Mouse (Mus musculus): ENCODE data around the gene Cracr2a. TPM values are rescaled to one million over a fixed set of nuclear protein-coding genes. Genes with fewer than 3 reads are reported as not detected.

Cracr2a gene
- polyA plus RNA-seq, 2 experiments from 2014 or later = 13.6 to 19.4 TPM

GRCm38 (mm10) chr6:127627453-127627852 is 66.3 kb downstream of the Cracr2a start:
- ATAC-seq = no peak

DNA sequence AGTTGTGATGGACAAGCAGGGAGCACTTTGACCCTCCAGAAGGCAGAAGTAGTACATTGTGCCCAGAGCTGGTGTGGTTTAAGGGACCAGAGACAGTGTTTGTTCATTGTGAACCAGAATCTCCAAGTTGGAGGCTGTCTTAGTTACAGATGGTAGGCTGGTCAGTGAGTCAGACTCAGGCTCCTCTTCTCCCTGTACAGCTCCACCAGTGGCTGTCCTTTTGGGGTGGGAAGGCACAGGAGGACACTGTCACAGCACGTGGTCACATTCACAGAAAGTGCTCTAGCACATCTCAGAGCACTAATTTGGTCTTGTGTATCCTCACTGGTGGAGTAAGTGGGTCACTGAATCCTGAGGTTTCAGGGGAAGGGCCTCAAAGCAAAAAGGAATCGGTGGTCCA is 68.1 kb downstream of the Cracr2a start:
- no peak for ATAC-seq

- peak; percentile 57 for ATAC-seq
These were observed 73.7 kb downstream of the Cracr2a start for GRCm38 (mm10) chr6:127634858-127635257.

GRCm38 (mm10) chr6:127635462-127636189 is 74.5 kb downstream of the Cracr2a start:
- no peak for ATAC-seq

- no peak for ATAC-seq
These were observed 80.1 kb downstream of the Cracr2a start for GRCm38 (mm10) chr6:127641077-127641801.

- no peak for ATAC-seq
These were observed 94.8 kb downstream of the Cracr2a start for GRCm38 (mm10) chr6:127655988-127656387.

GRCm38 (mm10) chr6:127657152-127657551 is 96.0 kb downstream of the Cracr2a start:
- ATAC-seq = no peak

DNA sequence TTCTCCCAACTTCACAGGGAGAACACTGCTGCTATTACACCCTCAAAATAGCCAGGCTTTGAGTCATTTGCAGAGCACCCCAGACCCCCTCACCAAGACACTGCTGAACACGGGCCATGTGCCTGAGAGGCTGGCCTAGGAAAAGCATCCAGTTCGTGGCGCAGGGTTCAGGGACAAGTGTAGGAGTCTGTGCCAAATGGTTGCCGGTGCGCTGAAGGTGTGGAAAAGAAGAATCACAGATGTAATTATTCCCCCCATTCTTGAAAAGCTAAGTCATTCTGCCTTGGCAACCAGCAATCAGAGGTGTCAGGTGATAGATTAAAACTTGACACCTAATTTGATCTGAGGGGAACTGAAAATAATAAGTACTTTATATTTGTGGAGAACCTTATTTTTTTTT is 98.3 kb downstream of the Cracr2a start:
- no peak for ATAC-seq

GRCm38 (mm10) chr6:127659966-127660365 is 98.8 kb downstream of the Cracr2a start:
- ATAC-seq = no peak

DNA sequence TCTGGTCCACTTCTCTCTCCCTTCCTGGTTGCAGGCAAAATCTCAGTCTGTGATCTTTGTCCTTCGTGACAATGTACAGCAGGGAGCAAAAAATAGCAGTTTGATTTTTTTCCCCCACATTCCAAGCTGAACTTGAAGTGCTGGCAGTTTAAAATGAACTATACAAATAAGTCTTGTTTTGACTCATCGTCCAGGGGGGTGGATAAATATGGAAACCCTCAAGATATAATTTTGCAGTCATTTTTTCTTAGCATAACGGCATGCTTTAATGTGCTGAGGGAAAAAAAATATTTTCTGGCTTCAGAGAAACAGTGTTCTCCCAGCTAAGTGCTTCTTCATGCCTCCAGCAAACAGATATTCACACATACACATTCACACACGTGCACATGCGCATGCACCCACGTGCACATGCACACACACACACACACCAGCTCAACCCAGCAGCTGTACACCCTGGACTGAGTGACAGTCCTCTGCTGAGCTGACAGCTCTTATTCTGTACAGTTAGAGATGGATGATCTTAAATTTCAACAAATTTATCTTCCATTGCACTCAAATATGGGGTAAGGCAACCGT is 100.7 kb downstream of the Cracr2a start:
- ATAC-seq = no peak

DNA sequence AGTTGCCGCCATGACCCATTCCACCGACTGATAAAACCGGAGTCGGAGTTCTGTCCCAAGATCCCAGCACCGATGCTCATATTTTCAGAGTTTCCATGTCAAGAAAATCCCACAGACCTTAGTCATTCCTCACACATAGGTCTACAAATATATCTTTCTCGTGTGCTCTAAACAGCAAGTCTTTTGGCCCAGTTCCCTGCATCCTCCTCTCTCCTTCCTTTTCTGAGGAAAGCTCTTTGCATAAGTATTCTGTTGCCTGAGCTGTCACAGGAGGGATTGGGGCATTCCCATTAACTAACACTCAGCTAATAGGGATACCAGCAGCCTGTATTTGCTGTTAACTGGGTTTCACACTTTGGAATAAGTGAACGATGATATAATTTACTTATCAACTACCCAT is 102.1 kb downstream of the Cracr2a start:
- no peak for ATAC-seq

GRCm38 (mm10) chr6:127669313-127669712 is 108.2 kb downstream of the Cracr2a start:
- ATAC-seq = no peak

DNA sequence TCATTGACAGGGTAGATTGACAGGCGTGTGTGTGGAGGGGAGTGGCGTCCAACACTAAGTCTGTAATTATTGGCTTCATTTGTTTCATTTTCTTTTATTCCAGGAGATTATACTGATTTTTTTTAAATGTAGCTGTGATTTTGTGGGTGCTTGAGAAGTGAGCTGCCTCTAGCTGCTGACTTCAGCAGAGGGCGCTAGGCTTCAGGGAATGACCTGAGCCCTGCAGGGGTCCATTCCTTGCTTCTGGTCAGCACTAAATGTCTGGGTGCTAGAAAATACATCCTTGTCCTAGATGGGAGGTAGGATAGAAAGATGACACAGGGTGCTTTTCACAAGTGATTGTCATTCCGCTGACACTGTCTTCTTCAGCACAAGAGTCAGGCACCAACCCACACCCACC is 108.9 kb downstream of the Cracr2a start:
- no peak for ATAC-seq

GRCm38 (mm10) chr6:127672071-127672470 is 110.9 kb downstream of the Cracr2a start:
- no peak for ATAC-seq

DNA sequence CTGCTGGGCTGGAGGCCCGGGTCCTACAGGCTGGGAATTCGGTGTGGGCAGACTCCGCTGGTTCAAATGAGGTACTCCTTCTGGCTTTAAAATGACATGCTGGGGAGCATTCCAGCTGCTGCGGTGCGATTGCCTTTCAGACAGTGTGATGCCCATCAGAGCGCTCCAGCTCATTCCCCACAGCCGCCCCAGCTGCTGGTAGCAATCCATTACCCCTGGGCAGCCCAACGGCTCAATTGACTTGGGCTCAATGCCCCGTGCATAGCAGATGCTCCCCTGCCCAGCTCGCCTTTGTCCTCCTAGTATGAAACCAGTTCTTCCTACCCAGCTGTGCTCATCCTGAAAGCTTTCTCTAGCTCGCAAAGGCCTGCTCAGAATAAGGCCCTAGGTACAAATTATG is 115.7 kb downstream of the Cracr2a start:
- ATAC-seq = no peak

GRCm38 (mm10) chr6:127678320-127678719 is 117.2 kb downstream of the Cracr2a start:
- no peak for ATAC-seq

DNA sequence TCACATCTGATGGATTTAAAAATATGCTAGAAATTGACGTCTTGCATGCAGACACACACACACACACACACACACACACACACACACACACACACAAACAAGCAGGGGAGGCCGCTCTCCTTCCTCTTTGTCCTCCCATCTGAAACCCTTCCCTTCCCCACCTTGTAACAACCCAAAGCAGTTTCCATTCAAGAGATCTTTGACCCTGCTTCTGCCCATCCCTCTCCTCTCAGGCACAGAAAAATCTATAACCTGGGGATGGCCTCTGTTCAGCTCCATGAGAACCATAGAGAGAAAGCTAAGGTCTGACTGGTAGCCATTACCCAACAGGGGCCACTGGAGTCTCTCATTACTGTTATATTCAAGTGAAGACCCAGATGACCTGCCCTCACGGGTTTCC is 117.9 kb downstream of the Cracr2a start:
- no peak for ATAC-seq

DNA sequence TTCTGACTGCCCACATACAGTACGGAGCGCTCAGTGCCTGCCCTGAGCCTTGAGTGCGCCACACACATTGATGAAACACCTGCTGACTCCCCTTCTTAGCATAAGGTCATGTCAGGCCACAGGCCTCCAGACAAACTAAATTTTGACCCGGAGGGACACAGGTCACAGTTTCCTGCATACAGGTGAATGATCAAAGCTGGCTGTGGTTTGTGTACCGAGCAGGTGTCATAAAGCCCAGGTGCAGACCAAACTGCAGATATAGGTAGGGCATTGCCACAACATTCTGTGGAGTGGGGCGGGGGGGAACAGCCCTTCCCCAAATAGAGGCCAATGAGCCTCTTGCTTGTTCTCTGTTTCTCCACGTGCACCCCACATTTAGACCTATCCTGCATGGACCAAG is 119.6 kb downstream of the Cracr2a start:
- no peak for ATAC-seq

GRCm38 (mm10) chr6:127683561-127683960 is 122.4 kb downstream of the Cracr2a start:
- no peak for ATAC-seq

DNA sequence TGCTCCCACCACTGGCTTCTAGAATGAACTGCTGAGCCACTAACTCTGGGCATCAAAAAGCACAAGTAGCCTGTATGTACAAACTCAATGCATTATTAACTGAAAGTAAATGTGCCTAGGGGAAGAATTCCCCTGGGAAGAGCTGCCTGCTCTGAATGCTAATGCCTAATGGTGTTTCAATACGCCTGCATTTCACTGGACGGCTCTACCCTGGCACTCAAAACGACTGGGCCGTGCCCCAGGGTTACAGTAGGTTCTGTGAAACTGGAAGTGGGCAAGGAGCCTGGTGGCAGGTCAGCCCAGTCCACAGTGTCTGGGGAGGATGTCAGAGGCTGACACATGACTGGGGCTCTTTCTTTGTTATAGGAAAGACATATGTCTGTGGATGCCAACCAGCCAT is 123.8 kb downstream of the Cracr2a start:
- no peak for ATAC-seq

DNA sequence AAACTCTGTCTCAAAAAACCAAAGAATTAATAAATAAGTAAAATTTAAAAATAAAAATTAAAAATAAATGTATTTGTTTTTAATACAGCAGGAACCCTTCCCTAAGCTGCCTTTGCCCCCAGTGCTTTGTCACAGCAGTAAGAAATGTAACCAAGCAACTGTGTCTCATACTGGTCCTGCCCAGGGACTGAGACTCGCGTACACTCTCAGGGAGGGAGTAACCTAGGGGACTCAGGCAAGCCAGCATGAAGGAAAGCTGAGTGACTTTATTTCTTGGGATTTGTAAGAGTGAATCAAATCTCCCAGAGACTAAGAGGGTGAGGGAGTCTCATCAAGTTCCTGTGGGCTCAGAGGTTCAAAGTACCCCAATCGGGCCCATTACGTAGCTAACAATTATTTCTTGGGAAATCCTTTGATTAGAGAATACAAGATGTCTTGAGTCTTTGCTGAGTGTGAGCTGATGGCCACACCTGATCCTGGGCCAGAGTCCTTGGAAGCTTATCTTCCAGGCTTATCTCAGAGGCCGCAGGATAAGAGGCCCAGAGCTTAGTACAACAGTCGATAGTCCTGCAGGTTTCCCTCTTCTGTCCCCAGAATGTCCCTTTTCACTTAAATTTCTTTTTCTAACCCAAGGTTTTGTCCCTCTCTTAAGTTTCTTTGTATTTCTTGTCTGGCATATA is 126.2 kb downstream of the Cracr2a start:
- no peak for ATAC-seq

GRCm38 (mm10) chr6:127692298-127692697 is 131.2 kb downstream of the Cracr2a start:
- no peak for ATAC-seq

- ATAC-seq = no peak
These were observed 132.5 kb downstream of the Cracr2a start for GRCm38 (mm10) chr6:127693681-127694080.
